Mouse (Mus musculus): ENCODE results near the gene Tpi1. TPM values are rescaled to one million over a fixed set of nuclear protein-coding genes. Genes with fewer than 3 reads are reported as not detected.

The Tpi1 gene
- polyA plus RNA-seq, 1 experiment from 2014 or later = 718 TPM

DNA sequence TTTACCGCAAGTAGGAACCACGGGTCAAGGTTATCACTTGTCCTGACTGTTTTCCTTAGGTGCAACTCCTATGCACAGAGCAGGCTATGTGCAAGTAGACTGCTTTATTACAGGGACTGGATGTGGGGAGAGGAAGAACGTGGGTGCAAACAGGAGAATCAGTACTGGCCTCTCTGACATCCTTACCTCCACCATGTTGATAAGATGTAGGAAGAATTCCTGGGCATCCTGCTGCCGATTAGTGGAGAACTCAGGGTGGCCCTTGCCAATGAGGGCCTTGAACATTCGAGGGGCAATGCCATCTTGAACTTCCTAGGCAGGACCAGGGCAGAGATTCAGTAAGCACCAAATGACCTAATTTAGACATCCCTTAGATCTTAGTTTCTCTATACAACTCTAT is 6.8 kb upstream of the Tpi1 start:
- Histone ChIP-seq H3K9me3 (ENCODE audit: low read depth, low read length) (no peaks in the 10 kb centered on the region), H3K27ac (ENCODE audit: low read depth) (no peak overlapping the region), H3K4me1 (ENCODE audit: insufficient read depth) (no peaks in the 10 kb centered on the region), H3K9ac (no peak overlapping the region), H3K4me2 (no peak overlapping the region), H3K36me3 (ENCODE audit: insufficient read depth) (peaks cover 97% of the 10 kb centered on the region), H3K4me3 (ENCODE audit: low read depth, low read length) (no peak overlapping the region), H3K27me3 (ENCODE audit: insufficient read depth, low read length) (no peaks in the 10 kb centered on the region)
- ATAC-seq (ENCODE audit: insufficient read depth) (no peak), DNase-seq (no peak)
- no peak for TF ChIP-seq CTCF (IDR thresholded peaks at IDR 0.05; ENCODE audit: low read depth)
- WGBS = 84% methylated on average over 5 of the region's 5 CpGs

DNA sequence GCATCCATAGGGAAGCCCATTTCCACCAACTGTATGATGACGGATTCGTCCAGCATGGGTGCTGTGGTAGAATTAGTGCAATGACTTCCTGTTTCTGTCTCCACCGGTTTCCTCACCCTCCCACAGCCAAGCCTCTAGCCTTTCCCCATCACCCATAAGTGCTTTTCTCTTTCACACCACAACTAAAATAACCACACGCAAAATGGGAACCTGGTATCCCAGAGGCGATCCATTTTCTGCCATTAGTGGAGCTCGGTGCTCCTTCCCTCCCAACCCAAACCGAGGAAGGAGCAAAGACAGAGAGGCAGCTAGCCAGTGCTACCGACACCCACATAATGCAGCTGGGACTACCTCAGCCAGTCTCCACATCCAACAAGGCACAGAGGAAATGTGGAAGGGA is 3.9 kb upstream of the Tpi1 start:
- DNase-seq = no peak
- Histone ChIP-seq H3K36me3 (ENCODE audit: insufficient read depth) (peaks cover 79% of the 10 kb centered on the region), H3K27ac (ENCODE audit: low read depth) (no peak overlapping the region), H3K4me3 (ENCODE audit: low read depth, low read length) (no peak overlapping the region), H3K4me2 (no peak overlapping the region), H3K9me3 (ENCODE audit: low read depth, low read length) (no peaks in the 10 kb centered on the region), H3K27me3 (ENCODE audit: insufficient read depth, low read length) (no peaks in the 10 kb centered on the region), H3K4me1 (ENCODE audit: insufficient read depth) (peaks cover 6% of the 10 kb centered on the region), H3K9ac (no peak overlapping the region)
- TF ChIP-seq CTCF (IDR thresholded peaks at IDR 0.05; ENCODE audit: low read depth) = no peak
- WGBS = 90% methylated on average over 8 of the region's 8 CpGs
- ATAC-seq (ENCODE audit: insufficient read depth) = no peak

DNA sequence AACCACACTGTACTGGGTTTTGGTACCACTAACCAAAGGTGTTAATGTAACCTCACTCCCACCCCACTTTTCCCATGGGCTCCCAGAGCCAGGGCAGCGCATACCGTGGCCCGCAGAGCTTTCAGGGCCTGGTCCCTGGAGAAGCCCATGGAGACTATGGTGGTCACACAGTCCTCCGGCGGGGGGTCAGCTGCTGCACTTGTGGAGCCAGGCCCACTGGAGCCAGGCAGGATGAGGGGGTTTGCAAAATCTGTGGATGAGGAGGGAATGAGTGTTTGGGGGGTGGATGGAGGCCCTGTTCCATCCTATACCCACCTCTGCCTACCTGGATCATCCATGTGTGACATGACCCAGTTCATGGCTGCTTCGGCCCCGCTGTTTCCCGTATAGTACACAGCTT is 3.5 kb upstream of the Tpi1 start:
- no peak overlapping the region for H3K4me2 ChIP-seq
- no peak for DNase-seq
- 92% methylated on average over 8 of the region's 8 CpGs for WGBS
- peaks cover 8% of the 10 kb centered on the region for H3K4me1 ChIP-seq (ENCODE audit: insufficient read depth)
- peaks cover 75% of the 10 kb centered on the region for H3K36me3 ChIP-seq (ENCODE audit: insufficient read depth)
- no peak overlapping the region for H3K9ac ChIP-seq
- H3K4me3 ChIP-seq (ENCODE audit: low read depth, low read length) = no peak overlapping the region
- no peaks in the 10 kb centered on the region for H3K9me3 ChIP-seq (ENCODE audit: low read depth, low read length)
- TF ChIP-seq CTCF (IDR thresholded peaks at IDR 0.05; ENCODE audit: low read depth) = no peak
- no peak overlapping the region for H3K27ac ChIP-seq (ENCODE audit: low read depth)
- H3K27me3 ChIP-seq (ENCODE audit: insufficient read depth, low read length) = no peaks in the 10 kb centered on the region
- ATAC-seq (ENCODE audit: insufficient read depth) = no peak

DNA sequence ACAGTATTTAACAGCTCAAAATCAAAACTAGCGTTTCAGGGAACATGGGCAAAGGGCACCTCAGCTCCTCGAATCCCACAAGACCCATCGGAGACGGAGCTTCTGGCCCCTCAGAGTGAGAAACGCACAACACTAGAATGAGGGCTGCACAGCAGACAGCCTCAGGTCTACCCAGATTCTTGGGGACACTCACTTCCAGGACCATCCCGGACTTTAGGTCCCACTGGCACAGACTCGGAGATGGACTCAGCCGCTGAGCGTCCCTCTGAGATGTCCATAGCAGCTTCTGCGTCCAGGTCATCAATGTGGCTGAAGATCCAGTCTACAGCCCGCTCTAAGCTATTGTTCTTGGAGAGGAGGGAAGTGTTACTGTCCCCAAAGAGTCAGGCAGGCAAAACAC is 3.0 kb upstream of the Tpi1 start:
- Histone ChIP-seq H3K9ac (no peak overlapping the region), H3K27me3 (ENCODE audit: insufficient read depth, low read length) (no peaks in the 10 kb centered on the region), H3K4me3 (ENCODE audit: low read depth, low read length) (no peak overlapping the region), H3K4me1 (ENCODE audit: insufficient read depth) (peaks cover 12% of the 10 kb centered on the region), H3K4me2 (no peak overlapping the region), H3K27ac (ENCODE audit: low read depth) (no peak overlapping the region), H3K9me3 (ENCODE audit: low read depth, low read length) (no peaks in the 10 kb centered on the region), H3K36me3 (ENCODE audit: insufficient read depth) (peaks cover 75% of the 10 kb centered on the region)
- ATAC-seq (ENCODE audit: insufficient read depth) (no peak), DNase-seq (no peak)
- 94% methylated on average over 11 of the region's 11 CpGs for WGBS
- no peak for TF ChIP-seq CTCF (IDR thresholded peaks at IDR 0.05; ENCODE audit: low read depth)

DNA sequence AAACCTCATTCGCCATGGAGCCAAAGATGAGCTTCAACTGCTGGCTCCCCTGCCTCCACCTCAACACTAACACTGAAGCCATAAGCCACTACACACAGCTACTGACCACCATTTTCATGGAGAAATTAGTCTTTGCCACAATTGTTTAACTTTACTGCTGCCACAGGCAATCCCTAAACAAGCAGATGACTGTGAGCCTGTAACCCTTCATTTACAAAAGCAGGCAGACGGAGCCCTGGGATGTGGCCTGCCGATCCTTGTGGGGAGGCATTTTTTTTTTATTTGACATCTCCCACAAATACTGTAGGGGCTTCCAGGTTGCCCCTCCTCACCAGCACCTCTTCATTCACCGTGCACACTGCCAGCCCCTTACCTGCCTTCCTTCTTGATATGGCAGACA is 2.5 kb upstream of the Tpi1 start:
- no peak overlapping the region for H3K9ac ChIP-seq
- no peaks in the 10 kb centered on the region for H3K27me3 ChIP-seq (ENCODE audit: insufficient read depth, low read length)
- DNase-seq (no peak), ATAC-seq (ENCODE audit: insufficient read depth) (no peak)
- no peak for TF ChIP-seq CTCF (IDR thresholded peaks at IDR 0.05; ENCODE audit: low read depth)
- no peaks in the 10 kb centered on the region for H3K9me3 ChIP-seq (ENCODE audit: low read depth, low read length)
- no peak overlapping the region for H3K27ac ChIP-seq (ENCODE audit: low read depth)
- H3K4me1 ChIP-seq (ENCODE audit: insufficient read depth) = peaks cover 15% of the 10 kb centered on the region
- WGBS = 80% methylated on average over 4 of the region's 4 CpGs
- H3K4me2 ChIP-seq = no peak overlapping the region
- H3K4me3 ChIP-seq (ENCODE audit: low read depth, low read length) = no peak overlapping the region
- peaks cover 75% of the 10 kb centered on the region for H3K36me3 ChIP-seq (ENCODE audit: insufficient read depth)

DNA sequence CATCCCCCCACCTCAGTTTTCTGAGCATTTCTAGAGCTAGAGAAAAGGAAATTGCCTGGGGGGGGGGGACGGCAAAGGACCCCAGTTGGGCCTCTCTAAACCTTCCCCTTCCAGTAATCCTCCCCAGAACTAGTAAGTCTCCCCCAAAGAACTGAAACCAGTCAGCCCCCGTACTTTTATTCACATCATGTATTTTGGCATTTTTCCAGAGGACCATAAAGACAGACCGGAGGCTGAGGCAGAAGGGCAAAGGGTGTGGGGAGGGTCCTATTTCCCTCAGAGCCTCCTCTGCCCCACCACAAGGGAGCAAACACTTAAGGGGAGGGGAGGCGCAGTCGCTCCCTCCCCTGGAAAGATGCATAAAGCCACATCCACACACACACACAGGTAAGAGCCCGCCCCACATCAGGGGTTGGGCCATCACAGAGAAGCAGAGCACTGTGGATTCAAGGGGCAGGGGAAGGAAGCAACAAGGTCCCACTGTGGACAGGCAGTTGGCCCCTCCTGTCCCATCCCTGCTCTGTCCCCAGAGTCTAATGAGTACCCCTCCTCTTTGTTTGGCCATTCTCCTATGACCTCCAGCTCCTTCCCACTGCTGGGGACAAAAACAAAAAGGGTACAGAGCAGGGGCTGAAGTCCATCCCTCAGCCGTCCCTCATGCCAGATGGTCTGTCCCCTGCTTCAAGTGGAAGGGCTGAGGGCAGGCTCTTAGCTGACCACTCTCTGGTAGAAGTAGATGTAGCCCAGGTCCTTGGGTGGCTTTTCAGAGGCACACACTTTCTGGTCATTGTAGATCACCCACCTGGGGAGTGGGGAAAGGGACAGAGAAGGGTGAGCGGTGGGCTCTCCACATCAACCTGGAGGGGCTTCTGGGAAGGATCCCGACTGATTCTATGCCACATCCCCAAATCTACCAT is 1.0 kb upstream of the Tpi1 start:
- Histone ChIP-seq H3K4me2 (peak overlapping the region; percentile 64; the same call in 1 of the 2 replicates), H3K4me1 (ENCODE audit: insufficient read depth) (peaks cover 15% of the 10 kb centered on the region), H3K27me3 (ENCODE audit: insufficient read depth, low read length) (no peaks in the 10 kb centered on the region), H3K9me3 (ENCODE audit: low read depth, low read length) (no peaks in the 10 kb centered on the region), H3K27ac (ENCODE audit: low read depth) (no peak overlapping the region), H3K4me3 (ENCODE audit: low read depth, low read length) (no peak overlapping the region), H3K36me3 (ENCODE audit: insufficient read depth) (peaks cover 74% of the 10 kb centered on the region), H3K9ac (no peak overlapping the region)
- 57% methylated on average over 9 of the region's 9 CpGs for whole genome bisulfite sequencing
- DNase-seq (peak; percentile 55), ATAC-seq (ENCODE audit: insufficient read depth) (no peak)
- TF ChIP-seq CTCF (IDR thresholded peaks at IDR 0.05; ENCODE audit: low read depth) = no peak

DNA sequence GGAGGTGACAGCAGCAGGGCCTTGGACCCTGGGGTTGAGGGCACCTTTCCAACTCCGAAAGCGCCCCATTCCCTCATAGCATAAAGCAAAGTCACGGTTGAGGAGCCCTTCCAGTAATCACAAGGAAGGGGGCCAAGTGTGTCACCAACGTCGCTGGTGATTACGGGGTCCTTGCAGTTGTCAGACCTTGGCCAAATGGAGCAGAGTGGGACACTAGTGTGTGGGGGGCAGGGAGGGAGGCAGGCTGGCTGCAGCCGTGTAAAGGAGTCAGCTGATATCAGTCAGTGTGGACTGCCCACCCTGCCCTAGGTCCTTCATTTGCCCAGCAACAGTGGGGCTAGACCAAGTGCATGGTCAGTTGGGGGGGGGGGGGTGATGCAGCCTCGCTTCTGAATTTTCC is 352 bp upstream of the Tpi1 start:
- DNase-seq (no peak), ATAC-seq (ENCODE audit: insufficient read depth) (peak; percentile 42)
- H3K36me3 ChIP-seq (ENCODE audit: insufficient read depth) = peaks cover 72% of the 10 kb centered on the region
- H3K27ac ChIP-seq (ENCODE audit: low read depth) = peak overlapping the region; percentile 26
- 28% methylated on average over 8 of the region's 8 CpGs for WGBS
- H3K4me1 ChIP-seq (ENCODE audit: insufficient read depth) = peaks cover 18% of the 10 kb centered on the region
- H3K4me3 ChIP-seq (ENCODE audit: low read depth, low read length) = peak overlapping the region; percentile 76
- H3K9ac ChIP-seq = peak overlapping the region; percentile 85; the same call in 1 of the 2 replicates
- no peaks in the 10 kb centered on the region for H3K27me3 ChIP-seq (ENCODE audit: insufficient read depth, low read length)
- TF ChIP-seq CTCF (IDR thresholded peaks at IDR 0.05; ENCODE audit: low read depth) = no peak
- peak overlapping the region; percentile 64 for H3K4me2 ChIP-seq
- H3K9me3 ChIP-seq (ENCODE audit: low read depth, low read length) = no peaks in the 10 kb centered on the region

All from lung, embryonic 14.5 days (tissue).